Mouse (Mus musculus): Measurements from ENCODE around the gene Gm36028. TPM values are rescaled to one million over a fixed set of nuclear protein-coding genes. Genes with fewer than 3 reads are reported as not detected.

Gene Gm36028
- polyA plus RNA-seq, 1 experiment = 0.12 TPM

- no peak for DNase-seq (ENCODE audit: low read depth)
Measured at GRCm38 (mm10) chr16:37860213-37860612, 733 bp downstream of the Gm36028 start.

GRCm38 (mm10) chr16:37857495-37857894, 3.5 kb downstream of the Gm36028 start:
- DNase-seq (ENCODE audit: low read depth) = no peak

- DNase-seq (ENCODE audit: low read depth) = no peak
Measured at GRCm38 (mm10) chr16:37856327-37856726, 4.6 kb downstream of the Gm36028 start.

GRCm38 (mm10) chr16:37855583-37855982, 5.4 kb downstream of the Gm36028 start:
- DNase-seq (ENCODE audit: low read depth) = no peak

- DNase-seq (ENCODE audit: low read depth) = no peak
Measured at GRCm38 (mm10) chr16:37854593-37854992, 6.4 kb downstream of the Gm36028 start.

GRCm38 (mm10) chr16:37854054-37854453, 6.9 kb downstream of the Gm36028 start:
- DNase-seq (ENCODE audit: low read depth) = no peak

GRCm38 (mm10) chr16:37853279-37853678, 7.7 kb downstream of the Gm36028 start:
- DNase-seq (ENCODE audit: low read depth) = no peak

GRCm38 (mm10) chr16:37851366-37851765, 9.6 kb downstream of the Gm36028 start:
- DNase-seq (ENCODE audit: low read depth) = no peak

GRCm38 (mm10) chr16:37847081-37847480, 13.9 kb downstream of the Gm36028 start:
- DNase-seq (ENCODE audit: low read depth) = no peak

- no peak for DNase-seq (ENCODE audit: low read depth)
Measured at GRCm38 (mm10) chr16:37845202-37845925, 15.6 kb downstream of the Gm36028 start.

GRCm38 (mm10) chr16:37843740-37844139, 17.2 kb downstream of the Gm36028 start:
- no peak for DNase-seq (ENCODE audit: low read depth)

- no peak for DNase-seq (ENCODE audit: low read depth)
Measured at GRCm38 (mm10) chr16:37842439-37842838, 18.5 kb downstream of the Gm36028 start.

- no peak for DNase-seq (ENCODE audit: low read depth)
Measured at GRCm38 (mm10) chr16:37837571-37837970, 23.4 kb downstream of the Gm36028 start.

- no peak for DNase-seq (ENCODE audit: low read depth)
Measured at GRCm38 (mm10) chr16:37831041-37831440, 29.9 kb downstream of the Gm36028 start.

GRCm38 (mm10) chr16:37826286-37826685, 34.7 kb downstream of the Gm36028 start:
- no peak for DNase-seq (ENCODE audit: low read depth)

- no peak for DNase-seq (ENCODE audit: low read depth)
Measured at GRCm38 (mm10) chr16:37824778-37825505, 36.0 kb downstream of the Gm36028 start.

- no peak for DNase-seq (ENCODE audit: low read depth)
Measured at GRCm38 (mm10) chr16:37823949-37824348, 37.0 kb downstream of the Gm36028 start.

GRCm38 (mm10) chr16:37817986-37818385, 43.0 kb downstream of the Gm36028 start:
- DNase-seq (ENCODE audit: low read depth) = no peak

GRCm38 (mm10) chr16:37814383-37814971, 46.5 kb downstream of the Gm36028 start:
- DNase-seq (ENCODE audit: low read depth) = no peak

GRCm38 (mm10) chr16:37813691-37814382, 47.1 kb downstream of the Gm36028 start:
- DNase-seq (ENCODE audit: low read depth) = no peak

GRCm38 (mm10) chr16:37812474-37812886, 48.5 kb downstream of the Gm36028 start:
- no peak for DNase-seq (ENCODE audit: low read depth)

GRCm38 (mm10) chr16:37811874-37812273, 49.1 kb downstream of the Gm36028 start:
- no peak for DNase-seq (ENCODE audit: low read depth)

All from gonadal fat pad, adult 2 months (tissue).